Mouse (Mus musculus) thymus, adult 2 months (tissue): ENCODE measurements around the gene Lrpap1.

Source experiments
- CTCF ChIP-seq: fragments of 200-500 bp; IDR thresholded peaks from 2 replicates; pipeline ENCODE4 v1.5.1; 2012; ENCODE audit warnings: mild to moderate bottlenecking, control low read depth, low read length, moderate library complexity, borderline replicate concordance; ENCODE audit not compliant: control insufficient read depth, poor library complexity, insufficient read depth; ENCODE audit errors: extremely low read depth
- POLR2A ChIP-seq: fragments of 200-500 bp; IDR thresholded peaks from 2 replicates; pipeline ENCODE4 v1.6.1; 2012; ENCODE audit warnings: mild to moderate bottlenecking, low read length, control low read depth, moderate library complexity; ENCODE audit not compliant: control insufficient read depth, poor library complexity, insufficient read depth; ENCODE audit errors: extremely low read depth

- TF ChIP-seq CTCF (no peak), POLR2A (no peak)
These were observed 32.6 kb upstream of the Lrpap1 start for GRCm38 (mm10) chr5:35138183-35138611.
